Mouse (Mus musculus): Measurements from ENCODE around the gene Pkd1. TPM values are rescaled to one million over a fixed set of nuclear protein-coding genes. Genes with fewer than 3 reads are reported as not detected.

Pkd1 gene
- total and polyA plus RNA-seq, 2 experiments from 2014 or later, result 7.1 to 57.5 TPM

- Histone ChIP-seq H3K27me3 (ENCODE audit: control insufficient read depth, insufficient read depth, low read length) (no peaks in the 10 kb centered on the region), H3K36me3 (replicated peaks; ENCODE audit: control insufficient read depth, insufficient read depth, low read length) (peaks cover 28% of the 10 kb centered on the region), H3K9me3 (replicated peaks; ENCODE audit: control insufficient read depth, low read length) (no peaks in the 10 kb centered on the region), H3K27ac (ENCODE audit: low read depth) (no peak overlapping the region), H3K4me1 (ENCODE audit: control insufficient read depth, insufficient read depth) (peaks cover 13% of the 10 kb centered on the region), H3K4me3 (ENCODE audit: low read depth, low read length) (no peak overlapping the region), H3K4me2 (ENCODE audit: low read depth, low read length) (no peak overlapping the region), H3K9ac (replicated peaks; ENCODE audit: low read depth, low read length) (no peak overlapping the region)
- TF ChIP-seq EP300 (IDR thresholded peaks at IDR 0.05; ENCODE audit: low read depth) (no peak), CTCF (IDR thresholded peaks at IDR 0.05; ENCODE audit: low read depth) (no peak)
- no peak for DNase-seq (ENCODE audit: low spot score)
- no peak for ATAC-seq (ENCODE audit: insufficient read depth, low read depth)
- WGBS, result 89% methylated on average over 15 of the region's 15 CpGs
Measured at GRCm38 (mm10) chr17:24640581-24640980, 90.9 kb downstream of the Pkd1 start.

DNA sequence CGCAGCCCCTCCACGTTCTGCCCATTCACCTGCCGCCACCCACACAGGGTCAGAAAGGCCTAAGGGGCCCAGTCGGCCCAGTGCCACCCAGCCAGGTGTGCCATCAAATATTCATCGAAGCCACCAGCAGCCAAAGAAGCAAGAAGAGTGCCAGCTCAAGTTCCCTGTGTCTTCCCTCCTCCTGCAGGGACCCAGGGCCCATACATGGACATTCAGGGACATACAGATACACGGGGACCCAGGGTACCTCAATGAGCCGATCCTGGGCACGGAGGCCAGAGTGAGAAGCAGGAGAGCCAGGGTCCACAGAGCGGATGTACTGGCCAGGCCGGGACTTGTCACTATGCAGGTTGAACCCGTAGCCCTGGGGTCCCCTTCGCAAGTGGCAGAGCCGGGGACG lies 92.3 kb downstream of the Pkd1 start:
- WGBS, result 88% methylated on average over 14 of the region's 14 CpGs
- ATAC-seq (ENCODE audit: insufficient read depth, low read depth) (no peak), DNase-seq (ENCODE audit: low spot score) (no peak)
- TF ChIP-seq CTCF (IDR thresholded peaks at IDR 0.05; ENCODE audit: low read depth) (no peak), EP300 (IDR thresholded peaks at IDR 0.05; ENCODE audit: low read depth) (no peak)
- no peak overlapping the region for H3K27ac ChIP-seq (ENCODE audit: low read depth)
- H3K4me1 ChIP-seq (ENCODE audit: control insufficient read depth, insufficient read depth), result peaks cover 9% of the 10 kb centered on the region; the same call in 1 of the 2 replicates
- no peak overlapping the region for H3K4me2 ChIP-seq (ENCODE audit: low read depth, low read length)
- no peak overlapping the region for H3K4me3 ChIP-seq (ENCODE audit: low read depth, low read length)
- no peaks in the 10 kb centered on the region for H3K9me3 ChIP-seq (replicated peaks; ENCODE audit: control insufficient read depth, low read length)
- H3K36me3 ChIP-seq (replicated peaks; ENCODE audit: control insufficient read depth, insufficient read depth, low read length), result peaks cover 28% of the 10 kb centered on the region
- H3K27me3 ChIP-seq (ENCODE audit: control insufficient read depth, insufficient read depth, low read length), result no peaks in the 10 kb centered on the region
- H3K9ac ChIP-seq (replicated peaks; ENCODE audit: low read depth, low read length), result no peak overlapping the region

- Histone ChIP-seq H3K4me2 (ENCODE audit: low read depth, low read length) (peak overlapping the region; percentile 56), H3K4me1 (ENCODE audit: control insufficient read depth, insufficient read depth) (0 out of 2 replicates have a peak, but pooled peaks cover 9% of the 10 kb centered on the region), H3K27me3 (ENCODE audit: control insufficient read depth, insufficient read depth, low read length) (no peaks in the 10 kb centered on the region), H3K27ac (ENCODE audit: low read depth) (0 out of 2 replicates have a peak overlapping the region, but pooled peaks have one; percentile 91), H3K4me3 (ENCODE audit: low read depth, low read length) (peak overlapping the region; percentile 34), H3K36me3 (replicated peaks; ENCODE audit: control insufficient read depth, insufficient read depth, low read length) (peaks cover 28% of the 10 kb centered on the region), H3K9ac (replicated peaks; ENCODE audit: low read depth, low read length) (no peak overlapping the region), H3K9me3 (replicated peaks; ENCODE audit: control insufficient read depth, low read length) (no peaks in the 10 kb centered on the region)
- no peak for DNase-seq (ENCODE audit: low spot score)
- 70% methylated on average over 6 of the region's 6 CpGs for WGBS
- TF ChIP-seq CTCF (IDR thresholded peaks at IDR 0.05; ENCODE audit: low read depth) (no peak), EP300 (IDR thresholded peaks at IDR 0.05; ENCODE audit: low read depth) (no peak)
- no peak for ATAC-seq (ENCODE audit: insufficient read depth, low read depth)
Measured at GRCm38 (mm10) chr17:24642791-24643343, 93.2 kb downstream of the Pkd1 start.

DNA sequence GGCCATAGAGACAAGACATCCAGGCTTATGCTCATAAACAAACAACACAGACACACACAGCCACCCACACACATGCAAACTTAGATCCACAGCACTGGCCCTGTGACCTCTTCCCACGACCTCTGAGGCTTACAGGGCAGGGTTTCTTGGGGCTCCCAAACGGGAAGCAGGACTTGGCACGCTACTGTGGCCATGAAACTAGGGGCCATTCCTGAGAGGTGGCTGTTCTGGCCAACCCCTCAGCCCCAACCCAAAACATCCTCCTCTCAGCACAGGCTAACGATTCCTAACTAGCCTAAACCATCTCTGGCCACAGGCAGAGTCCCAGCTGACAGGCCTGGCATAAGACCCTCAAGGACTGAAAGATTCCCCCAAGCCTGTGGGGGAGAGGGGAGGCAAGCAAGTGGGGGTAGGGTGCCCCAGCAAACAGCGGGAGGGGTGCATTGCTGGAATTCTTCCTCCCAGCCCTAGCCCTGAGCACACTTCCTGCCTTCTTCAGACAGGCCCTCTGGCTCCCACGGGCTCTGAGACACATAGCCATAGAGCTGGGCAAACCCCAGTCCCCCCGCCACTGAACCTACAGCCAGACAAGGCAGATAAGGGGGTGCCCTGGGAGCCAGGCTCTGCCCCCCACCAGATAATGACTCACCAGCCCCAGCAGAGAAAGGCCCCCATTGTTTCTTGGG lies 94.5 kb downstream of the Pkd1 start:
- Histone ChIP-seq H3K36me3 (replicated peaks; ENCODE audit: control insufficient read depth, insufficient read depth, low read length) (peaks cover 19% of the 10 kb centered on the region), H3K4me2 (ENCODE audit: low read depth, low read length) (peak overlapping the region; percentile 56), H3K4me3 (ENCODE audit: low read depth, low read length) (peak overlapping the region; percentile 34), H3K9ac (replicated peaks; ENCODE audit: low read depth, low read length) (peak overlapping the region; percentile 51), H3K27ac (ENCODE audit: low read depth) (peak overlapping the region; percentile 91), H3K27me3 (ENCODE audit: control insufficient read depth, insufficient read depth, low read length) (peaks cover 7% of the 10 kb centered on the region; the same call in 1 of the 2 replicates), H3K9me3 (replicated peaks; ENCODE audit: control insufficient read depth, low read length) (no peaks in the 10 kb centered on the region), H3K4me1 (ENCODE audit: control insufficient read depth, insufficient read depth) (0 out of 2 replicates have a peak, but pooled peaks cover 9% of the 10 kb centered on the region)
- 23% methylated on average over 7 of the region's 7 CpGs for WGBS
- ATAC-seq (ENCODE audit: insufficient read depth, low read depth) (peak; percentile 21; the same call in 1 of the 2 replicates), DNase-seq (ENCODE audit: low spot score) (no peak)
- TF ChIP-seq EP300 (IDR thresholded peaks at IDR 0.05; ENCODE audit: low read depth) (no peak), CTCF (IDR thresholded peaks at IDR 0.05; ENCODE audit: low read depth) (no peak)

- H3K4me2 ChIP-seq (ENCODE audit: low read depth, low read length), result peak overlapping the region; percentile 56
- H3K9ac ChIP-seq (replicated peaks; ENCODE audit: low read depth, low read length), result peak overlapping the region; percentile 51
- peak; percentile 64 for ATAC-seq (ENCODE audit: insufficient read depth, low read depth)
- no peak for TF ChIP-seq CTCF (IDR thresholded peaks at IDR 0.05; ENCODE audit: low read depth)
- peak; percentile 85 for TF ChIP-seq EP300 (IDR thresholded peaks at IDR 0.05; ENCODE audit: low read depth)
- no peak for DNase-seq (ENCODE audit: low spot score)
- H3K4me3 ChIP-seq (ENCODE audit: low read depth, low read length), result peak overlapping the region; percentile 34
- no peaks in the 10 kb centered on the region for H3K9me3 ChIP-seq (replicated peaks; ENCODE audit: control insufficient read depth, low read length)
- H3K27ac ChIP-seq (ENCODE audit: low read depth), result peak overlapping the region; percentile 91
- H3K27me3 ChIP-seq (ENCODE audit: control insufficient read depth, insufficient read depth, low read length), result peaks cover 7% of the 10 kb centered on the region; the same call in 1 of the 2 replicates
- 61% methylated on average over 9 of the region's 9 CpGs for WGBS
- peaks cover 10% of the 10 kb centered on the region for H3K36me3 ChIP-seq (replicated peaks; ENCODE audit: control insufficient read depth, insufficient read depth, low read length)
- H3K4me1 ChIP-seq (ENCODE audit: control insufficient read depth, insufficient read depth), result peaks cover 9% of the 10 kb centered on the region; the same call in 1 of the 2 replicates
Measured at GRCm38 (mm10) chr17:24644875-24645721, 95.5 kb downstream of the Pkd1 start.

Measured in heart, postnatal 0 days (tissue).